Mouse (Mus musculus) liver, adult 2 months (tissue): ENCODE results near the gene Bend6. TPM values are rescaled to one million over a fixed set of nuclear protein-coding genes. Genes with fewer than 3 reads are reported as not detected.

ENCODE experiments used
- DNase-seq: peaks from one replicate; pipeline ENCODE4 v3.0.0-alpha.2; 2011; ENCODE audit warnings: low read depth, low spot score; ENCODE audit errors: extremely low read depth
- H3K27ac ChIP-seq: fragments of 200-500 bp; replicated peaks from 2 replicates; pipeline ENCODE4 v1.5.1; 2012; ENCODE audit warnings: low read depth, mild to moderate bottlenecking, control low read depth, inconsistent platforms, low read length; ENCODE audit not compliant: insufficient read depth
- H3K27me3 ChIP-seq: fragments of 200-500 bp; 2 replicates; pipeline ENCODE4 v1.6.1; 2012; ENCODE audit warnings: mild to moderate bottlenecking, moderate library complexity, low read length, inconsistent platforms; ENCODE audit not compliant: control insufficient read depth, insufficient read depth
- H3K36me3 ChIP-seq: fragments of 200-500 bp; 2 replicates; pipeline ENCODE4 v1.6.1; 2012; ENCODE audit warnings: low read length, inconsistent platforms; ENCODE audit not compliant: control insufficient read depth, insufficient read depth
- H3K4me1 ChIP-seq: fragments of 200-500 bp; 2 replicates; pipeline ENCODE4 v1.6.1; 2011; ENCODE audit warnings: low read length; ENCODE audit not compliant: control insufficient read depth, insufficient read depth
- H3K4me3 ChIP-seq: fragments of 200-500 bp; 2 replicates; pipeline ENCODE4 v1.5.1; 2011; ENCODE audit warnings: low read depth, mild to moderate bottlenecking, control low read depth, low read length, moderate library complexity; ENCODE audit not compliant: insufficient read depth
- H3K79me2 ChIP-seq: fragments of 200-500 bp; 2 replicates; pipeline ENCODE4 v1.6.1; 2012; ENCODE audit warnings: inconsistent platforms, mild to moderate bottlenecking, low read length, moderate library complexity; ENCODE audit not compliant: control insufficient read depth, insufficient read depth
- H3K9ac ChIP-seq: fragments of 200-500 bp; 2 replicates; pipeline ENCODE4 v1.6.1; 2012; ENCODE audit warnings: low read depth, mild to moderate bottlenecking, control low read depth, inconsistent platforms, low read length
- CTCF ChIP-seq: fragments of 200-500 bp; IDR thresholded peaks from 2 replicates; pipeline ENCODE4 v1.5.1; 2011; ENCODE audit warnings: low read depth, low read length, control low read depth
- POLR2A ChIP-seq: fragments of 200-500 bp; IDR thresholded peaks from 2 replicates; pipeline ENCODE4 v1.6.1; 2011; ENCODE audit warnings: low read length, control low read depth; ENCODE audit not compliant: insufficient read depth; ENCODE audit errors: extremely low read depth
- WGBS: fragments of 180-500 bp; shearing (Covaris S2); methylation state at CpG from one replicate; pipeline ENCODE4 v1.1.7; 2018; 5-methylcytosine and 5-hydroxymethylcytosine counted together
- polyA plus RNA-seq: library from polyadenylated mRNA; depleted of rRNA; stranded (reverse); fragments of >200 nt; gene quantifications from 2 replicates; pipeline ENCODE4 v1.2.3, GENCODE M21; 2012
- total RNA-seq: library from RNA; depleted of rRNA; stranded (reverse); fragments of >200 nt; gene quantifications from 2 replicates; pipeline ENCODE4 v1.2.3, GENCODE M21; 2014

Gene Bend6
- total and polyA plus RNA-seq, 2 experiments = 0.05 to 0.18 TPM

- Histone ChIP-seq H3K36me3 (no peaks in the 10 kb centered on the region), H3K79me2 (no peaks in the 10 kb centered on the region), H3K27me3 (no peaks in the 10 kb centered on the region), H3K27ac (no peak overlapping the region), H3K9ac (no peak overlapping the region), H3K4me3 (no peak overlapping the region), H3K4me1 (no peaks in the 10 kb centered on the region)
- DNase-seq = peak; percentile 28
- 25% methylated on average over 18 of the region's 18 CpGs for WGBS
- TF ChIP-seq CTCF (no peak), POLR2A (no peak)
Observed at GRCm38 (mm10) chr1:33883102-33883839, 24.3 kb downstream of the Bend6 start.

GRCm38 (mm10) chr1:33878170-33878569, 29.4 kb downstream of the Bend6 start:
- no peaks in the 10 kb centered on the region for H3K79me2 ChIP-seq
- H3K36me3 ChIP-seq = no peaks in the 10 kb centered on the region
- no peak for DNase-seq
- H3K9ac ChIP-seq = no peak overlapping the region
- no peak overlapping the region for H3K27ac ChIP-seq
- H3K4me1 ChIP-seq = no peaks in the 10 kb centered on the region
- TF ChIP-seq POLR2A = no peak
- H3K4me3 ChIP-seq = no peak overlapping the region
- no peaks in the 10 kb centered on the region for H3K27me3 ChIP-seq
- 79% methylated on average over 7 of the region's 7 CpGs for WGBS

- peak; percentile 28 for DNase-seq
- TF ChIP-seq CTCF (no peak), POLR2A (no peak)
- Histone ChIP-seq H3K9ac (no peak overlapping the region), H3K4me3 (no peak overlapping the region), H3K4me1 (no peaks in the 10 kb centered on the region), H3K27me3 (no peaks in the 10 kb centered on the region), H3K27ac (no peak overlapping the region), H3K36me3 (no peaks in the 10 kb centered on the region), H3K79me2 (no peaks in the 10 kb centered on the region)
- WGBS = 85% methylated on average over 3 of the region's 3 CpGs
Observed at GRCm38 (mm10) chr1:33876416-33876815, 31.2 kb downstream of the Bend6 start.

GRCm38 (mm10) chr1:33875691-33876090, 31.9 kb downstream of the Bend6 start:
- Histone ChIP-seq H3K4me1 (no peaks in the 10 kb centered on the region), H3K27ac (no peak overlapping the region), H3K4me3 (no peak overlapping the region), H3K27me3 (no peaks in the 10 kb centered on the region), H3K36me3 (no peaks in the 10 kb centered on the region), H3K79me2 (no peaks in the 10 kb centered on the region), H3K9ac (no peak overlapping the region)
- DNase-seq = no peak
- TF ChIP-seq POLR2A (no peak), CTCF (no peak)
- 60% methylated on average over 6 of the region's 6 CpGs for WGBS

- H3K4me1 ChIP-seq = no peaks in the 10 kb centered on the region
- 92% methylated on average over 5 of the region's 5 CpGs for WGBS
- H3K9ac ChIP-seq = no peak overlapping the region
- no peaks in the 10 kb centered on the region for H3K27me3 ChIP-seq
- TF ChIP-seq POLR2A (no peak), CTCF (no peak)
- no peak for DNase-seq
- no peak overlapping the region for H3K27ac ChIP-seq
- no peaks in the 10 kb centered on the region for H3K79me2 ChIP-seq
- H3K36me3 ChIP-seq = no peaks in the 10 kb centered on the region
- no peak overlapping the region for H3K4me3 ChIP-seq
Observed at GRCm38 (mm10) chr1:33873561-33873960, 34.1 kb downstream of the Bend6 start.

- TF ChIP-seq CTCF (no peak), POLR2A (no peak)
Observed at GRCm38 (mm10) chr1:33869437-33869836, 38.2 kb downstream of the Bend6 start.

More at GRCm38 (mm10) chr1:33869437-33869836, 38.2 kb downstream of the Bend6 start:
- Histone ChIP-seq H3K4me3 (no peak overlapping the region), H3K79me2 (no peaks in the 10 kb centered on the region), H3K27ac (no peak overlapping the region), H3K27me3 (no peaks in the 10 kb centered on the region), H3K36me3 (no peaks in the 10 kb centered on the region), H3K4me1 (no peaks in the 10 kb centered on the region), H3K9ac (no peak overlapping the region)
- no peak for DNase-seq
- WGBS = 92% methylated on average over 3 of the region's 3 CpGs
